Mouse (Mus musculus): Measurements from ENCODE around the gene Ccdc84.
"Not testable (repeated sequence)": the region's sequence is repeated elsewhere in the genome, so short reads cannot be mapped to it uniquely, and the experiment has no call there.

Ccdc84 gene

GRCm38 (mm10) chr9:44361931-44362330 lies 56.4 kb downstream of the Ccdc84 start:
- in situ Hi-C loops (cut with MseI, MboI): not testable (repeated sequence)

- in situ Hi-C loops (cut with MseI, MboI): no loop called here
Observed at GRCm38 (mm10) chr9:44361190-44361917, 57.0 kb downstream of the Ccdc84 start, which contains the start of gene Vps11. TSS of gene Vps11 (minus strand) at chr9:44361670.

Data from mouse trophoblast stem cell (cell line).